Mouse (Mus musculus) heart, embryonic 11.5 days (tissue): ENCODE results near the gene Gm45713. TPM values are rescaled to one million over a fixed set of nuclear protein-coding genes. Genes with fewer than 3 reads are reported as not detected.
A peak's percentile ranks its signal among the peaks of the same experiment; 100 is the strongest.

Source experiments
- ATAC-seq: fragments of 200-750 bp; cut with Nextera tagmentation; replicated peaks from 2 replicates; pipeline ENCODE4 v1.8.0; 2017; ENCODE audit warnings: moderate library complexity; ENCODE audit not compliant: insufficient number of reproducible peaks, low FRiP score, low TSS enrichment
- H3K27ac ChIP-seq: fragments of 300-500 bp; sonication (generic); 2 replicates; pipeline ENCODE4 v1.5.1; 2014; ENCODE audit warnings: mild to moderate bottlenecking, low read depth, low read length
- H3K27me3 ChIP-seq: fragments of 300-500 bp; sonication (generic); 2 replicates; pipeline ENCODE4 v1.6.1; 2014; ENCODE audit warnings: mild to moderate bottlenecking, low read length, mixed read lengths; ENCODE audit not compliant: control insufficient read depth, insufficient read depth
- H3K36me3 ChIP-seq: fragments of 300-500 bp; sonication (generic); 2 replicates; pipeline ENCODE4 v1.6.1; 2014; ENCODE audit warnings: mild to moderate bottlenecking, low read length, moderate library complexity, mixed read lengths; ENCODE audit not compliant: control insufficient read depth, insufficient read depth
- H3K4me1 ChIP-seq: fragments of 300-500 bp; sonication (generic); 2 replicates; pipeline ENCODE4 v1.6.1; 2014; ENCODE audit warnings: low read length; ENCODE audit not compliant: control insufficient read depth, insufficient read depth
- H3K4me2 ChIP-seq: fragments of 300-500 bp; sonication (generic); 2 replicates; pipeline ENCODE4 v1.6.1; 2014; ENCODE audit warnings: mild to moderate bottlenecking, moderate library complexity
- H3K4me3 ChIP-seq: fragments of 300-500 bp; sonication (generic); 2 replicates; pipeline ENCODE4 v1.5.1; 2014; ENCODE audit warnings: low read depth, low read length
- H3K9ac ChIP-seq: fragments of 300-500 bp; sonication (generic); 2 replicates; pipeline ENCODE4 v1.6.1; 2014; ENCODE audit warnings: mild to moderate bottlenecking, low read depth, low read length, moderate library complexity
- H3K9me3 ChIP-seq: fragments of 300-500 bp; sonication (generic); replicated peaks from 2 replicates; pipeline ENCODE4 v1.6.1; 2016; ENCODE audit warnings: low read length; ENCODE audit not compliant: control insufficient read depth
- WGBS: fragments of 180-500 bp; shearing (Covaris S2); extraction: QIAGEN DNeasy Blood & Tissue Kit; methylation state at CpG from one replicate; pipeline ENCODE4 v1.1.7; 2014; ENCODE audit not compliant: insufficient replicate concordance; 5-methylcytosine and 5-hydroxymethylcytosine counted together
- polyA plus RNA-seq: library from polyadenylated mRNA; unstranded; fragments of >200 nt; fragmentation: Nextera tagmentation; extraction: Ambion mirVana; gene quantifications from 2 replicates; pipeline ENCODE4 v1.2.1, GENCODE M21; 2014

Gm45713 gene
- polyA plus RNA-seq, 1 experiment from 2014 or later: 0.21 TPM

DNA sequence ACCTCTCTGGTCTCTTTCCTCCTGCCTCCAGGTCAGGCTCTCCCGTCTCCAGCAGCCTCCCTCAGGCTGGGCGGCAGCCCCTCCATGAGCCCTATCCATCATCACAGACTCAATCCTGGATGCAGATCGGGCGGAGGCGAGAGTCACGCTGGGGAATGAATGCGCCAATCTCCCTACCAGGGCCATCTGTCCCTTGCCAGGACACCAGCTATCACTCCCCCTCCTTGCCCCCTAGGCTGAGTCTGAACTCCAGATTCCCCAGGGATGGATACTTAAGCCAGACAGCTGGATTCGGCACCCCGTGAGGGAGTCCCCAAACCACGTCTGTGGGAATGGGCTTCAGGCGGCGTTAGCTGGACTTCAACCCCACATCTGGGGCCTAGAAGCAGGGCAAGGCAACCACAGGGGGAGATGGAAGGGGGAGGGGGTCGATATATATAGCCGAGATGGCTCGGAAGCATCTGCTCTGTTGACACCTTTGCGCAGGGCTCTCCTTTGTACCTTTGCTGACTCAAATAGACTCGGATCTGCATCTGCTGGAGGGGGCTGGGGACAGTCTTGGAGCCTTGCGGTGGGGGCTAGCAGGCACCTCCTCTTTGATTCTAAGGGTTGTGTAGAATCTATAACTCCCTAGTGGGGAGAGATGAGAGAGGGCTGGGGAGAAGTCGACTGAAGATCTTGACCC is 31.9 kb upstream of the Gm45713 start:
- H3K36me3 ChIP-seq: no peaks in the 10 kb centered on the region
- H3K27ac ChIP-seq: no peak overlapping the region
- H3K4me1 ChIP-seq: 0 out of 2 replicates have a peak, but pooled peaks cover 6% of the 10 kb centered on the region
- no peak overlapping the region for H3K4me3 ChIP-seq
- no peak for ATAC-seq
- peaks cover 79% of the 10 kb centered on the region for H3K27me3 ChIP-seq
- 2% methylated on average over 19 of the region's 19 CpGs for WGBS
- H3K9me3 ChIP-seq: peaks cover 25% of the 10 kb centered on the region
- H3K9ac ChIP-seq: no peak overlapping the region
- H3K4me2 ChIP-seq: no peak overlapping the region

DNA sequence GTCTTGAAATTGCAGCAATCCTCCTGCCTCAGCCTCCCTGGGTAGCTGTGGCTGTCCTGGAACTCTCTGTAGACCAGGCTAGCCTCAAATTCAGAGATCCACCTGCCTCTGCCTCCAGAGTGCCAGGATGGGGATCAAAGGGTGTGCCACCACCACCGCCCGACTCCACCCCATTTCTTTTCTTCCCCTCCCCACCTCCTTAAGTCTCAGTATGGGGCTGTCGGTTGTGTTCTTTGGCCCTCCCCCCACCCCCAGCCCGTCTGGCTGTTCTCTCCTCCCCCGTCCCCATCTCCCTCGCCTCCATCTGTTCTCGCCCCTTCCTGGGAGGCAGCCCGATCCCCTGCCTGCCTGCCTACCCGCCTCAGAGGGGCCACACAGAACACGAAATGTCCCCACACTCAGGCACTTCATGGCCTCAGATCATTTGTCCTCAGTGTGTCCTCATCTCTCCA is 30.9 kb upstream of the Gm45713 start:
- no peak overlapping the region for H3K27ac ChIP-seq
- no peak overlapping the region for H3K4me2 ChIP-seq
- peaks cover 25% of the 10 kb centered on the region for H3K9me3 ChIP-seq
- no peak overlapping the region for H3K4me3 ChIP-seq
- H3K36me3 ChIP-seq: no peaks in the 10 kb centered on the region
- H3K27me3 ChIP-seq: peaks cover 78% of the 10 kb centered on the region
- WGBS: 21% methylated on average over 10 of the region's 10 CpGs
- H3K4me1 ChIP-seq: 0 out of 2 replicates have a peak, but pooled peaks cover 6% of the 10 kb centered on the region
- ATAC-seq: no peak
- no peak overlapping the region for H3K9ac ChIP-seq

DNA sequence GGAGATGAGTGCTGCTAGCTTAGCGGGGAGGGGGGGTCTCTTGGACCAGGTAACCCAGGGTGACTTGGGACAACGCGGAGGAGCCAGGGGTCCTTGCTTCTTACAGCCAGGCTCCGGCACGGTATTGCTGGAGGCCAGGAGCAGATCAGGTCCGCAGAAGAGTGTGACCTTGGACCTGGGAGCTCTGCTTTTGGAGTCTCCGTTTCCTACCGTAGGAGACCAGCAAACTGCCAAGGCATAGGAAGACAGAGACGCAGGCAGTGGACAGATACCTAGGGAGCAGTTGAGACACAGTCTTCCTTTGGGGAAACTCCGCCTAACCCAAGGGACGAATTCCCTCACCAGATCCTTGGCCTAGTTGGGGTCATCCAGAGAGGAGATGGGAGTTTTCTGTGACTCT is 29.7 kb upstream of the Gm45713 start:
- H3K4me3 ChIP-seq: no peak overlapping the region
- WGBS: 44% methylated on average over 11 of the region's 11 CpGs
- H3K4me1 ChIP-seq: 0 out of 2 replicates have a peak, but pooled peaks cover 6% of the 10 kb centered on the region
- H3K27ac ChIP-seq: no peak overlapping the region
- no peaks in the 10 kb centered on the region for H3K36me3 ChIP-seq
- ATAC-seq: no peak
- peaks cover 78% of the 10 kb centered on the region for H3K27me3 ChIP-seq
- H3K4me2 ChIP-seq: no peak overlapping the region
- H3K9ac ChIP-seq: no peak overlapping the region
- H3K9me3 ChIP-seq: peaks cover 20% of the 10 kb centered on the region

DNA sequence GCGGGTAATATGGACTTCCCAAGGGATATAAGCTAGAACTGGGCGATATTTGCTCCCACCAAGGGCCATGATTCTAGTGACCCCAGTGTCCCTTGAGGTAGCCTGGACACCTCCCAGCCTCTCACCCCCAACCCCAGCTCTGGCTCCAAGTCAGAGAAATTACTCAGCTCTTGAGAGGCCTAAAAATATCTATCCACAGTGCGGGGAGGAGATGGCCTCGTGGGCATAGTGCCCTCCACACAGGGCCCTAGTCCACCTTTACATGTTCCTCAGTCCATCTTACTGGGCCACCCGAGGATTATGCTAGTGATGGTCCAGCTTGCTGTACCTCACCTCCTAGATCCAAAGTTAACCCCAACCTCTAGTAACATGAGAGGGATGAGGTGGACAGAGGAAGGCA is 28.8 kb upstream of the Gm45713 start:
- H3K4me3 ChIP-seq: no peak overlapping the region
- peaks cover 13% of the 10 kb centered on the region for H3K9me3 ChIP-seq
- no peak overlapping the region for H3K4me2 ChIP-seq
- peaks cover 2% of the 10 kb centered on the region; the same call in 1 of the 2 replicates for H3K36me3 ChIP-seq
- no peak for ATAC-seq
- 0 out of 2 replicates have a peak, but pooled peaks cover 6% of the 10 kb centered on the region for H3K4me1 ChIP-seq
- WGBS: 60% methylated on average over 5 of the region's 5 CpGs
- H3K9ac ChIP-seq: no peak overlapping the region
- H3K27me3 ChIP-seq: peaks cover 74% of the 10 kb centered on the region
- no peak overlapping the region for H3K27ac ChIP-seq

DNA sequence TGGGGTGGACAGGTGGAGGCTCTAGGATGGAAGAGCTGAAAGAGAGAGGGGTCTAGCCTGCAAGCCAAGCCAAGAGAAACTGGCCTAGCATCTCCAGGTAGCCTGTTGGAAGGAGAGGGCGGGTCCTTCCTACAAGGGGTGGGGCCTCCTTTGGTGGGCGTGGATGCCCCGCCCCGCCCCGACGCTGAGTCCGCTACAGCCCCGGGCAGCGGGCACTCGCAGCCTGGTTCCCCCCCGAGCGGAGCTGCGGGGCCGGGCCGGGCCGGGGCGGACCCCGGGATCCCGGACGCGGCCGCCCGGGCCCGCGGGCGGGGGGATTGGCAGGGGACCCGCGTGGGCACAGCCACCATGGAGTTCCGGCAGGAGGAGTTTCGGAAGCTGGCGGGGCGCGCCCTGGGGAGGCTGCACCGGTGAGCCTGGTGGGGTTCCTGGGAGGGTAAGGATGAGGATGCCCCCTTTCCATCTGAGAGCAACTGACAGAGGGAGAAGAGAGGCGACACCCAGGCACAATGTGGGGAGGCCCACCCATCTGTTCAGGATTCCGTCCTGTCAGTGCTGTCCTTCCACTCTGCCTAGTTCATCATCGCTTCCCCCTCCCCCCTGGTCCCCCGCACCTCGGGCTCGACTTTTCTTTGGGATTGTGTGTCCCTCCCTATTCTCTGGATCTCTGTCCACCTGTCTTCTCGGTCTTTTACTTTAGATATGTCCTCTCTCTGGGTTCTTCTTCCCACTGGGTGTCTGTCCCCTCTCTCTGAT is 27.9 kb upstream of the Gm45713 start, which contains the start of gene Slc17a7:
TSS of gene Slc17a7 (plus strand) at position 215 of the 756 bp plus-strand sequence.
- Histone ChIP-seq H3K4me1 (0 out of 2 replicates have a peak, but pooled peaks cover 6% of the 10 kb centered on the region), H3K36me3 (peaks cover 6% of the 10 kb centered on the region; the same call in 1 of the 2 replicates), H3K27me3 (peaks cover 65% of the 10 kb centered on the region), H3K27ac (no peak within 1 kb of the TSS), H3K4me2 (peak within 1 kb of the TSS; percentile 74), H3K9ac (no peak within 1 kb of the TSS), H3K9me3 (peaks cover 4% of the 10 kb centered on the region), H3K4me3 (peak within 1 kb of the TSS; percentile 48)
- ATAC-seq: no peak
- 3% methylated on average over 37 of the region's 41 CpGs for WGBS

DNA sequence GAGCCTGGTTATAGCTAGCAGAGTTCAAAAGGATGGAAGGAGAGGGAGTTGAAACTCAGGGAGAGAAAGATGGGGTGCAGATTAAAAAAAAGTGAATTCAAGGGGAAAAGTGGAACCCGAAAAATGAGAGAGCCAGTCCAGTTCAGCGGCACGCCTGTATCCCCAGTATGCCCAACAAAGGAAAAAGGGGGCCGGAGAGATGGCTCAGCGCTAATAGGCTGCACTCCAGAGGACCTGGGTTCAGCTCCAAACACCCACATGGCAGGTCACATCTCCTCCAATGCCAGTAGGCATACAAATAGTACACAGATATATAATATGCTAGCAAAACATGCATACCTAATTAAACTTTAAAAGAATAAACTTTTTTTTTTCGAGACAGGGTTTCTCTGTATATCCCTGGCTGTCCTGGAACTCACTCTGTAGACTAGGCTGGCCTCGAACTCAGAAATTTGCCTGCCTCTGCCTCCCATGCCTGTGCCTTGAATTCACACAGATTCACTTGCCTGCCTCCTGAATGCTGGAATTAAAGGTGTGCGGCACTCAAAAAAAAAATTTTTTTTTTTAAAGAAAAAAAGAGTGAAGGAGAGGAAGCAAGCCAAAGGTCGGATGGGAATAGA is 27.1 kb upstream of the Gm45713 start:
- H3K4me1 ChIP-seq: 0 out of 2 replicates have a peak, but pooled peaks cover 5% of the 10 kb centered on the region
- ATAC-seq: no peak
- no peak overlapping the region for H3K27ac ChIP-seq
- no peaks in the 10 kb centered on the region; the same call in 1 of the 2 replicates for H3K9me3 ChIP-seq
- H3K4me3 ChIP-seq: no peak overlapping the region
- WGBS: 66% methylated on average over 9 of the region's 9 CpGs
- no peak overlapping the region for H3K9ac ChIP-seq
- peaks cover 8% of the 10 kb centered on the region; the same call in 1 of the 2 replicates for H3K36me3 ChIP-seq
- peaks cover 57% of the 10 kb centered on the region for H3K27me3 ChIP-seq
- no peak overlapping the region for H3K4me2 ChIP-seq

DNA sequence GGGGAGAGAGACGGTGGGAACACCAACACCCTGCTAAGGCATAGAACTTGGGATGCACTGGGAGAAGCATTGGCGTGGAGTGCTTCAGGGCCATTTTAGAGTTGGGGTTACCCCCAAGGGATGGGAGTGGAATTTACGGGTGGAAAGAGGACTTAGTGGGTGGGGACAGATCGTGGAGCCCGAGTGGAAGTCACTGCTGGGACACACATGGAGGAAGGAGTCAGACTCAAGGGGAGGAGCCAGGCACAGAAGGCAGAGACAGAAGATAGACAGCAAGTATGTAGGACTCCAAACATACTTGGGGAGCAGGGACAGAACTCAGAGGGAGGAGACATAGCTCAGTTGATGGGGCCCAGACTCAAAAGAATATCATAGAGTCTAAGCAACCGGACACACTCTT is 26.5 kb upstream of the Gm45713 start:
- Histone ChIP-seq H3K9ac (no peak overlapping the region), H3K9me3 (no peaks in the 10 kb centered on the region; the same call in 1 of the 2 replicates), H3K4me3 (peak overlapping the region; percentile 32), H3K36me3 (peaks cover 8% of the 10 kb centered on the region; the same call in 1 of the 2 replicates), H3K4me1 (no peaks in the 10 kb centered on the region), H3K27me3 (peaks cover 52% of the 10 kb centered on the region), H3K4me2 (peak overlapping the region; percentile 66), H3K27ac (no peak overlapping the region)
- WGBS: 26% methylated on average over 6 of the region's 6 CpGs
- ATAC-seq: no peak
